Mouse (Mus musculus) inflammation-experienced regulatory T-cells, adult 6 months (primary cell): ENCODE measurements around the gene Pdia5. TPM values are rescaled to one million over a fixed set of nuclear protein-coding genes. Genes with fewer than 3 reads are reported as not detected.

Experiments used
- polyA plus RNA-seq, 3 experiments: library from polyadenylated mRNA; unstranded; fragments of 100-300 nt; shearing (Covaris generic); gene quantifications; one replicate each; pipeline ENCODE4 v1.2.1; 2017

The Pdia5 gene
- polyA plus RNA-seq, 3 experiments from 2014 or later = 0.53 TPM; not detected in 2

Other genes with a start within 250 kb of the Pdia5 start
- 10 to 100 TPM; 36.9 to 46.5 (median 40.2) TPM for gene Sec22a, start 127.0 kb downstream of the Pdia5 start, polyA plus RNA-seq
- gene Sema5b, start 50.3 kb upstream of the Pdia5 start, polyA plus RNA-seq = not detected